Comparison of ENCODE assay signal across 10 mouse cellular contexts in the genomic region with DNA sequence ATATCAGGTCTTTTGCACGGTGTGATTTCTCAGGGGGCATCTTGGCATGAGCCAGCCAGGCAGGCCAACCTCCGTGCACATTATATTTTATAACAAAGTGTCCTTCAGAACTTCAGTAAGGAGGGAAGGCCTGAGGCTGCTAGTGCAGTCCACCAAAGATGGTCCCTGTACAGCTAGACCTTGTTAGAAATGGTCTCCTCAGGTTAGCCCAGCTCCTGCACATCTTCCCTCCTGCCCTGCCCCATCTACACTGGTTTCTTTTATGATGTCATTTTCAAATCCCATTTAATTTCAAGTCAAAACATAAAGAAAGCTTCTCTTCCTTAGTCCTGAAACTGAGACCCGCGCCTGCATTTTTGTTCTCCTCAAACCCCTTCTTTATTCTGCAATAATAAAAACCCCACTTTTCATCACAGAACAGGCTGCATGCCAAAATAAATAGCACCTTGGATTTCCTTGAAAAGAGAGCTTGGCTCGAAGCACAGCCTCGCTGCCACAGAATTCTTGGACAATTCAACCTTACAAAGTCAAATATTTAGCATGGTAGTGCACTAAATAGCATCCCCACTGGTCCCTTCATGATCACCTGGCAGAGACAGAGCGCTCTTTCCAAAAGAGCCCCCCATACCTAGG. TPM values are rescaled to one million over a fixed set of nuclear protein-coding genes. Genes with fewer than 3 reads are reported as not detected.
DNase-seq lines count a peak whose midpoint lies in the region; ATAC-seq and TF ChIP-seq lines count a peak whose summit lies in the region.
"Had no signal": no experiment of that assay in that cellular context is flagged by ENCODE, and none has a peak within 500 bp of the region (broad histone marks: within the 10 kb centered on the region; RNA-seq: fewer than 3 reads in every experiment).

No protein-coding gene starts in this region.

- no peaks in the 10 kb centered on the region for H3K27me3 ChIP-seq in lung, embryonic 16.5 days (ENCODE audit: control insufficient read depth, insufficient read depth, low read depth, low read length)
- H3K27me3 ChIP-seq in forebrain, postnatal 0 days (ENCODE audit: insufficient read depth, low read length), result no peaks in the 10 kb centered on the region
- H3K27me3 ChIP-seq in liver, embryonic 13.5 days, result no peaks in the 10 kb centered on the region; the same call in 1 of the 2 replicates

- no peaks in the 10 kb centered on the region for H3K9me3 ChIP-seq in lung, embryonic 16.5 days (ENCODE audit: control insufficient read depth, low read length)
- no peaks in the 10 kb centered on the region for H3K9me3 ChIP-seq in forebrain, postnatal 0 days (ENCODE audit: low read length)
- H3K9me3 ChIP-seq in liver, embryonic 13.5 days (replicated peaks), result no peaks in the 10 kb centered on the region

- peak overlapping the region; percentile 26; the same call in 1 of the 2 replicates for H3K4me3 ChIP-seq in lung, embryonic 16.5 days (ENCODE audit: low read length)
- H3K4me3 ChIP-seq in forebrain, postnatal 0 days (ENCODE audit: low read depth, low read length), result 0 out of 2 replicates have a peak overlapping the region, but pooled peaks have one; percentile 17
- H3K4me3 ChIP-seq in liver, embryonic 13.5 days (replicated peaks), result no peak overlapping the region

- no peak for TF ChIP-seq CTCF in forebrain, postnatal 0 days (IDR thresholded peaks at IDR 0.05; ENCODE audit: low read depth)

- 41% methylated on average over 7 of the region's 7 CpGs for WGBS in lung, embryonic 16.5 days
- WGBS in forebrain, postnatal 0 days, result 37% methylated on average over 7 of the region's 7 CpGs
- WGBS in liver, embryonic 13.5 days (ENCODE audit: insufficient replicate concordance), result 56% methylated on average over 7 of the region's 7 CpGs

- H3K36me3 ChIP-seq in lung, embryonic 16.5 days (ENCODE audit: control insufficient read depth, insufficient read depth, low read length), result no peaks in the 10 kb centered on the region; the same call in 1 of the 2 replicates
- H3K36me3 ChIP-seq in forebrain, postnatal 0 days (ENCODE audit: insufficient read depth), result no peaks in the 10 kb centered on the region
- no peaks in the 10 kb centered on the region for H3K36me3 ChIP-seq in liver, embryonic 13.5 days

- peak overlapping the region; percentile 50 for H3K4me2 ChIP-seq in lung, embryonic 16.5 days (ENCODE audit: low read depth, low read length)
- peak overlapping the region; percentile 40 for H3K4me2 ChIP-seq in forebrain, postnatal 0 days (ENCODE audit: low read depth)
- peak overlapping the region; percentile 4; the same call in 1 of the 2 replicates for H3K4me2 ChIP-seq in liver, embryonic 13.5 days

- DNase-seq in lung, adult 18-20 months, result no peak
- no peak for DNase-seq in forebrain, postnatal 0 days
- DNase-seq in liver, embryonic 13.5 days, result no peak
- no peak for DNase-seq in spleen, postnatal 10 days (ENCODE audit: low spot score in 2 of 2)
- no peak for DNase-seq in thymus, postnatal 25 days
- no peak for DNase-seq in urinary bladder, adult 18-20 months (ENCODE audit: low spot score in 2 of 2)
- DNase-seq: cerebellum, adult 18-20 months had no signal

- peak overlapping the region; percentile 74 for H3K27ac ChIP-seq in lung, embryonic 16.5 days (ENCODE audit: low read length)
- H3K27ac ChIP-seq in forebrain, postnatal 0 days (ENCODE audit: low read depth, low read length), result no peak overlapping the region
- no peak overlapping the region for H3K27ac ChIP-seq in liver, embryonic 13.5 days

- H3K4me1 ChIP-seq in lung, embryonic 16.5 days (replicated peaks; ENCODE audit: control insufficient read depth, insufficient read depth, low read length), result peaks cover 22% of the 10 kb centered on the region
- peaks cover 7% of the 10 kb centered on the region; the same call in 1 of the 2 replicates for H3K4me1 ChIP-seq in forebrain, postnatal 0 days (ENCODE audit: insufficient read depth)
- H3K4me1 ChIP-seq in liver, embryonic 13.5 days (replicated peaks), result no peaks in the 10 kb centered on the region

- peak; percentile 21; the same call in 1 of the 2 replicates for ATAC-seq in lung, embryonic 16.5 days (ENCODE audit: low read depth)
- peak; percentile 16; the same call in 1 of the 2 replicates for ATAC-seq in forebrain, postnatal 0 days
- ATAC-seq in liver, embryonic 13.5 days (ENCODE audit: low read depth), result no peak

- H3K9ac ChIP-seq in lung, embryonic 16.5 days (ENCODE audit: low read length), result no peak overlapping the region
- 0 out of 2 replicates have a peak overlapping the region, but pooled peaks have one; percentile 10 for H3K9ac ChIP-seq in forebrain, postnatal 0 days
- H3K9ac ChIP-seq in liver, embryonic 13.5 days, result no peak overlapping the region

RNA-seq across cellular contexts. Expression of a gene that starts 28.1 kb away (rescaled TPM):
- polyA plus RNA-seq in lung, embryonic 16.5 days (2015; fragmentation: Nextera tagmentation; extraction: Ambion mirVana), result 2.5 and 3.3 TPM in 2 replicates
- 1.5 and 1.9 TPM in 2 replicates for total RNA-seq in forebrain, postnatal 0 days (2014; rRNA removed)
- polyA plus RNA-seq in forebrain, postnatal 0 days (2015; fragmentation: Nextera tagmentation; extraction: Ambion mirVana), result 0.17 and 0.20 TPM in 2 replicates
- 0.07 and 0.08 TPM in 2 replicates for polyA plus RNA-seq in liver, embryonic 13.5 days (2015; fragmentation: Nextera tagmentation; extraction: Ambion mirVana)

RNA-seq across cellular contexts. Expression of a gene that starts 34.4 kb away (rescaled TPM):
- polyA plus RNA-seq in lung, embryonic 16.5 days (2015; fragmentation: Nextera tagmentation; extraction: Ambion mirVana), result not detected in 2 replicates
- not detected in 2 replicates for total RNA-seq in forebrain, postnatal 0 days (2014; rRNA removed)
- polyA plus RNA-seq in forebrain, postnatal 0 days (2015; fragmentation: Nextera tagmentation; extraction: Ambion mirVana), result not detected in 2 replicates
- not detected in 2 replicates for polyA plus RNA-seq in liver, embryonic 13.5 days (2015; fragmentation: Nextera tagmentation; extraction: Ambion mirVana)
- total RNA-seq: gastrocnemius, adult 8-10 months; left cerebral cortex, adult 18-20 months had no signal
